Mouse (Mus musculus) lung, postnatal 0 days (tissue): ENCODE measurements around the gene Cpsf3. TPM values are rescaled to one million over a fixed set of nuclear protein-coding genes. Genes with fewer than 3 reads are reported as not detected.

Experiments used
- ATAC-seq: fragments of 200-750 bp; cut with Nextera tagmentation; 2 replicates; pipeline ENCODE4 v1.8.0; 2017; ENCODE audit warnings: moderate library complexity
- DNase-seq: peaks from one replicate; pipeline ENCODE4 v3.0.0-alpha.2; 2016; ENCODE audit warnings: low spot score
- H3K27ac ChIP-seq: fragments of 300-500 bp; sonication (generic); 2 replicates; pipeline ENCODE4 v1.5.1; 2014; ENCODE audit warnings: antibody characterized with exemption, mild to moderate bottlenecking, low read length, mixed read lengths
- H3K27me3 ChIP-seq: fragments of 300-500 bp; sonication (generic); replicated peaks from 2 replicates; pipeline ENCODE4 v1.6.1; 2014; ENCODE audit warnings: low read length, mixed read lengths; ENCODE audit not compliant: insufficient read depth
- H3K36me3 ChIP-seq: fragments of 300-500 bp; sonication (generic); 2 replicates; pipeline ENCODE4 v1.6.1; 2014; ENCODE audit warnings: low read length, mixed read lengths; ENCODE audit not compliant: insufficient read depth
- H3K4me1 ChIP-seq: fragments of 300-500 bp; sonication (generic); 2 replicates; pipeline ENCODE4 v1.6.1; 2014; ENCODE audit warnings: antibody characterized with exemption, low read depth, low read length, mixed read lengths; ENCODE audit not compliant: insufficient read depth
- H3K4me2 ChIP-seq: fragments of 300-500 bp; sonication (generic); replicated peaks from 2 replicates; pipeline ENCODE4 v1.6.1; 2014; ENCODE audit warnings: low read depth, mild to moderate bottlenecking, low read length, moderate library complexity, mixed read lengths
- H3K4me3 ChIP-seq: fragments of 300-500 bp; sonication (generic); 2 replicates; pipeline ENCODE4 v1.5.1; 2014; ENCODE audit warnings: low read depth, low read length
- H3K9ac ChIP-seq: fragments of 300-500 bp; sonication (generic); replicated peaks from 2 replicates; pipeline ENCODE4 v1.6.1; 2014; ENCODE audit warnings: low read depth, mild to moderate bottlenecking
- H3K9me3 ChIP-seq: fragments of 300-500 bp; sonication (generic); 2 replicates; pipeline ENCODE4 v1.6.1; 2016; ENCODE audit warnings: low read length, mixed read lengths
- CTCF ChIP-seq: IDR thresholded peaks from 2 replicates; pipeline ENCODE4 v1.5.1; 2016; ENCODE audit warnings: antibody characterized with exemption, mild to moderate bottlenecking
- EP300 ChIP-seq: IDR thresholded peaks from 2 replicates; pipeline ENCODE4 v1.6.1; 2016; ENCODE audit warnings: antibody characterized with exemption, mild to moderate bottlenecking, control low read depth
- WGBS: fragments of 180-500 bp; shearing (Covaris S2); extraction: QIAGEN DNeasy Blood & Tissue Kit; methylation state at CpG from one replicate; pipeline ENCODE4 v1.1.7; 2014; 5-methylcytosine and 5-hydroxymethylcytosine counted together
- polyA plus RNA-seq: library from polyadenylated mRNA; unstranded; fragments of >200 nt; fragmentation: Nextera tagmentation; extraction: Ambion mirVana; gene quantifications from 2 replicates; pipeline ENCODE4 v1.2.1, GENCODE M21; 2015

The Cpsf3 gene
- polyA plus RNA-seq, 1 experiment from 2014 or later, result 65.4 TPM

GRCm38 (mm10) chr12:21302361-21302783 lies 17.2 kb downstream of the Cpsf3 start:
- Histone ChIP-seq H3K4me2 (no peak overlapping the region), H3K36me3 (peaks cover 47% of the 10 kb centered on the region), H3K9me3 (no peaks in the 10 kb centered on the region), H3K27ac (no peak overlapping the region), H3K4me3 (no peak overlapping the region), H3K27me3 (no peaks in the 10 kb centered on the region), H3K4me1 (no peaks in the 10 kb centered on the region), H3K9ac (no peak overlapping the region)
- TF ChIP-seq CTCF (no peak), EP300 (no peak)
- ATAC-seq, result no peak
- no peak for DNase-seq
- 82% methylated on average over 5 of the region's 5 CpGs for WGBS

- WGBS, result 87% methylated on average over 4 of the region's 4 CpGs
- H3K36me3 ChIP-seq, result peaks cover 45% of the 10 kb centered on the region; the same call in 1 of the 2 replicates
- no peak overlapping the region for H3K27ac ChIP-seq
- H3K9me3 ChIP-seq, result no peaks in the 10 kb centered on the region
- TF ChIP-seq EP300 (no peak), CTCF (no peak)
- H3K4me3 ChIP-seq, result no peak overlapping the region
- H3K4me2 ChIP-seq, result no peak overlapping the region
- H3K9ac ChIP-seq, result no peak overlapping the region
- no peaks in the 10 kb centered on the region for H3K27me3 ChIP-seq
- H3K4me1 ChIP-seq, result no peaks in the 10 kb centered on the region
- no peak for ATAC-seq
- no peak for DNase-seq
These were observed 20.6 kb downstream of the Cpsf3 start for GRCm38 (mm10) chr12:21305741-21306140.

GRCm38 (mm10) chr12:21306721-21307120 lies 21.5 kb downstream of the Cpsf3 start:
- Histone ChIP-seq H3K4me2 (no peak overlapping the region), H3K27ac (no peak overlapping the region), H3K4me3 (no peak overlapping the region), H3K4me1 (no peaks in the 10 kb centered on the region), H3K27me3 (no peaks in the 10 kb centered on the region), H3K36me3 (peaks cover 45% of the 10 kb centered on the region; the same call in 1 of the 2 replicates), H3K9me3 (no peaks in the 10 kb centered on the region), H3K9ac (no peak overlapping the region)
- ATAC-seq (peak; percentile 70), DNase-seq (no peak)
- 68% methylated on average over 4 of the region's 4 CpGs for WGBS
- no peak for TF ChIP-seq EP300
- TF ChIP-seq CTCF, result no peak

- no peak overlapping the region for H3K4me3 ChIP-seq
- H3K9me3 ChIP-seq, result no peaks in the 10 kb centered on the region
- H3K27ac ChIP-seq, result no peak overlapping the region
- peaks cover 26% of the 10 kb centered on the region; the same call in 1 of the 2 replicates for H3K36me3 ChIP-seq
- ATAC-seq, result no peak
- DNase-seq, result no peak
- no peaks in the 10 kb centered on the region for H3K27me3 ChIP-seq
- 83% methylated on average over 4 of the region's 5 CpGs for WGBS
- TF ChIP-seq CTCF (no peak), EP300 (no peak)
- H3K9ac ChIP-seq, result no peak overlapping the region
- H3K4me1 ChIP-seq, result peaks cover 2% of the 10 kb centered on the region; the same call in 1 of the 2 replicates
- no peak overlapping the region for H3K4me2 ChIP-seq
These were observed 27.0 kb downstream of the Cpsf3 start for GRCm38 (mm10) chr12:21312201-21312600.

DNA sequence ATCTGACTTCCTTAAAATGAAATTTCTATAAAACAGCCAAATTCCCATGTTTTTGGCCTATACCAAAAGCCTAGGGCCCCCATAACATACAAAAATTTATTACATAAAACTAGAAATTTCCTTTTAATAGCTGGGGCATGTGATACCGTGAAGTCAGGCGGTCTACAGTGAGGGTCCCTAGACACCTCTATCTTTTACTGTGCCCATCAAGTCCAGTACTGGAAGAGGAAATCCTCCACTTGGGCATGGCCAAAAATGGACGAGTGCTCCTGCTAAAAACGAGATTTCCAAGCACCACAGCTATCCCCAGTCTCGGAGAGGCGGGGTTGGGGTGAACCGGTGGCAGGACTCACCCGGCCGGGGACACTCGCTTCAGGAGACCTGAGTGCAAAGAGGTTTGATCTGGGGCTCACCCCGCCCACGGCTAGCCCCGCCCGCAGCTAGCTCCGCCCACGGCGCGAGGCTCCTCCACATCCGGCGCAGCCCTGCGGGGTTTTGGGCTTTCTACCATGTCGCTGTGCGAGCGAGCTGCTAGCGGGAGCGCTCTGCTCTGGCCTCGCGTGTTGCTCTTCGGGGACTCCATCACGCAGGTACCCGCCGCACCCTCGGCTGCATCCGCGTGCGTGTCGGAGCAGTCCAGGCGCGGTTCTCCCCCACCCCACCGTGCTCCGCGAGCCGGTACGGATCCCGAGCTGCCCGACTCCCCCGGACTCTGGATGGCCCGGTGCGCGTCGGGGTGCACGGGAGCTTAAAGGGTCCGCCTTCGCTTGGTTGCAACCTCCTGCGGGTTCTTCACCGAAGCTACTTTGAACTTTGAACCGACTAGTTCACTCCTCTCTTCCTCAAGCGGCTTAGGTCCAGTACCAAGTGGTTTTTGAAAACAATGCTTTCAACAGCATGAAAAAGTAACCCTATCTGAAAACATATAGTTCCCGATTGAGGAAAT lies 31.0 kb downstream of the Cpsf3 start, which contains the start of gene Iah1:
Gene Iah1 (plus strand): TSS at position 467 of the 946 bp plus-strand sequence.
- TF ChIP-seq CTCF (no peak), EP300 (no peak)
- Histone ChIP-seq H3K27ac (peak within 1 kb of the TSS; percentile 84), H3K36me3 (peaks cover 10% of the 10 kb centered on the region; the same call in 1 of the 2 replicates), H3K4me3 (peak within 1 kb of the TSS; percentile 81), H3K9ac (peak within 1 kb of the TSS; percentile 63), H3K4me2 (peak within 1 kb of the TSS; percentile 82), H3K27me3 (no peaks in the 10 kb centered on the region), H3K4me1 (peaks cover 6% of the 10 kb centered on the region; the same call in 1 of the 2 replicates), H3K9me3 (no peaks in the 10 kb centered on the region)
- ATAC-seq, result peak; percentile 94
- peak; percentile 91 for DNase-seq
- 2% methylated on average over 53 of the region's 59 CpGs for WGBS

GRCm38 (mm10) chr12:21316869-21317265 lies 31.7 kb downstream of the Cpsf3 start:
- no peaks in the 10 kb centered on the region for H3K9me3 ChIP-seq
- H3K4me2 ChIP-seq, result peak overlapping the region; percentile 82
- peaks cover 10% of the 10 kb centered on the region; the same call in 1 of the 2 replicates for H3K36me3 ChIP-seq
- DNase-seq (peak; percentile 55), ATAC-seq (0 out of 2 replicates have a peak, but pooled peaks have one; percentile 10)
- H3K9ac ChIP-seq, result peak overlapping the region; percentile 63
- peaks cover 6% of the 10 kb centered on the region; the same call in 1 of the 2 replicates for H3K4me1 ChIP-seq
- peak overlapping the region; percentile 84 for H3K27ac ChIP-seq
- TF ChIP-seq EP300, result no peak
- no peak for TF ChIP-seq CTCF
- no peaks in the 10 kb centered on the region for H3K27me3 ChIP-seq
- WGBS, result 18% methylated on average over 7 of the region's 7 CpGs
- peak overlapping the region; percentile 81 for H3K4me3 ChIP-seq
